Mouse (Mus musculus) olfactory bulb, adult 2 months (tissue): ENCODE measurements around the gene Mcrip1.

Experiments
- CTCF ChIP-seq: fragments of 200-500 bp; IDR thresholded peaks from 2 replicates; pipeline ENCODE4 v1.5.1; 2012; ENCODE audit warnings: low read depth, mild to moderate bottlenecking, low read length, moderate library complexity; ENCODE audit not compliant: insufficient read depth
- POLR2A ChIP-seq: fragments of 200-500 bp; IDR thresholded peaks from 2 replicates; pipeline ENCODE4 v1.6.1; 2012; ENCODE audit warnings: mild to moderate bottlenecking, low read depth, low read length, moderate library complexity; ENCODE audit not compliant: insufficient read depth

DNA sequence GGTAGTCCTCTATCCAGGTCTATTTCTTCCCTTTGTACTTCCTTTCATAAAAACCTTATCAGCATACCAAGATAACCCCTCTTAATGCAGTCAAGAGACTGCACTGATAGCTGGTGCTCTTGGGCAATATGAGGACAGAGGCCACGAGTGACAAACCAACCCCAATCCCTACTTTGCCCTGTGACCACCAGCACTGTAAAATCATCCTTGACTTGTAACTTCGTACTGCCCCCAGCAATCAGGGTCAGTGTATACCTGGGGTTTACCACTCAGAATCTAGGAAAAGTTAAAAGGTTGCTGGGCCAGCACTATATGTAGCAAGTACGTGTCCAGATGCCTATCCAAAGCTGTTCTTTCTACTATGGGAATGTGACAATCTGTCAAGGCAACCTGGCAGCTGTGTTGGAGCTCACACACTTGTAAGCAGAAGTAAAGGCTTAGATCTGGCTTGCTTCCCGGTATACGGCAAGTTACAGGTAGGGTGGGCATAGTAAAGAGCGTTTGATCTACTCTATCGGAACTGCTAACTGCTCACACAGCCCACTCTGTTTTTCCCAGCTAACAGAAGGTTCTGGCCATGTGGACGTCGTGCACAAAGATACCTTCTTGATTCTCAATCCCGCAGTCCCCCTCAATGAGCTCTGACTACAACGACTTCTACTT, 22.4 kb upstream of the Mcrip1 start:
- no peak for TF ChIP-seq POLR2A
- no peak for TF ChIP-seq CTCF
